8 mouse cellular contexts compared by ENCODE assay signal in genomic region chr4:122995404-122996220, GRCm38 (mm10). TPM values are rescaled to one million over a fixed set of nuclear protein-coding genes. Genes with fewer than 3 reads are reported as not detected.
DNase-seq lines count a peak whose midpoint lies in the region; ATAC-seq and TF ChIP-seq lines count a peak whose summit lies in the region.

Gene Mycl (plus strand): TSS chr4:122995652.

- peaks cover 10% of the 10 kb centered on the region for H3K4me1 ChIP-seq in bone marrow macrophage, adult 2 months (ENCODE audit: control insufficient read depth, insufficient read depth, low read length)
- H3K4me1 ChIP-seq in embryonic fibroblast, embryonic 13.5 days (ENCODE audit: control insufficient read depth, insufficient read depth, low read length), result no peaks in the 10 kb centered on the region
- H3K4me1 ChIP-seq in heart, embryonic 10.5 days, result peaks cover 26% of the 10 kb centered on the region
- H3K4me1 ChIP-seq in kidney, embryonic 14.5 days (ENCODE audit: control insufficient read depth, insufficient read depth, low read length), result peaks cover 7% of the 10 kb centered on the region; the same call in 1 of the 2 replicates
- peaks cover 39% of the 10 kb centered on the region for H3K4me1 ChIP-seq in limb, embryonic 13.5 days
- peaks cover 17% of the 10 kb centered on the region for H3K4me1 ChIP-seq in midbrain, embryonic 14.5 days (ENCODE audit: control insufficient read depth, insufficient read depth, low read length)
- H3K4me1 ChIP-seq in spleen, adult 2 months (ENCODE audit: control insufficient read depth, insufficient read depth, insufficient read length), result peaks cover 12% of the 10 kb centered on the region

- no peaks in the 10 kb centered on the region for H3K36me3 ChIP-seq in heart, embryonic 10.5 days
- H3K36me3 ChIP-seq in kidney, embryonic 14.5 days (ENCODE audit: control insufficient read depth, insufficient read depth, low read length), result 0 out of 2 replicates have a peak, but pooled peaks cover under 1% of the 10 kb centered on the region
- peaks cover 7% of the 10 kb centered on the region; the same call in 1 of the 2 replicates for H3K36me3 ChIP-seq in limb, embryonic 13.5 days
- peaks cover 9% of the 10 kb centered on the region for H3K36me3 ChIP-seq in midbrain, embryonic 14.5 days (ENCODE audit: control insufficient read depth, insufficient read depth, low read length)
- H3K36me3 ChIP-seq in spleen, adult 2 months (ENCODE audit: control insufficient read depth, insufficient read depth, low read length), result no peaks in the 10 kb centered on the region

- H3K4me2 ChIP-seq in kidney, embryonic 14.5 days (replicated peaks; ENCODE audit: low read depth, low read length), result peak within 1 kb of the TSS; percentile 97
- peak within 1 kb of the TSS; percentile 93 for H3K4me2 ChIP-seq in limb, embryonic 13.5 days (replicated peaks)
- peak within 1 kb of the TSS; percentile 85 for H3K4me2 ChIP-seq in midbrain, embryonic 14.5 days (ENCODE audit: low read length)

- peak; percentile 84 for ATAC-seq in kidney, embryonic 14.5 days (ENCODE audit: low FRiP score, low TSS enrichment)
- ATAC-seq in limb, embryonic 13.5 days (ENCODE audit: low FRiP score, low read depth), result peak; percentile 74
- ATAC-seq in midbrain, embryonic 14.5 days (ENCODE audit: low FRiP score, low TSS enrichment), result peak; percentile 75

- no peaks in the 10 kb centered on the region for H3K9me3 ChIP-seq in heart, embryonic 10.5 days
- H3K9me3 ChIP-seq in kidney, embryonic 14.5 days (ENCODE audit: control insufficient read depth, low read length), result no peaks in the 10 kb centered on the region
- 0 out of 2 replicates have a peak, but pooled peaks cover 3% of the 10 kb centered on the region for H3K9me3 ChIP-seq in limb, embryonic 13.5 days
- no peaks in the 10 kb centered on the region for H3K9me3 ChIP-seq in midbrain, embryonic 14.5 days (ENCODE audit: control insufficient read depth, low read length)

- no peak within 1 kb of the TSS for H3K27ac ChIP-seq in bone marrow macrophage, adult 2 months (ENCODE audit: insufficient read depth, low read depth, low read length)
- H3K27ac ChIP-seq in embryonic fibroblast, embryonic 13.5 days (ENCODE audit: insufficient read depth, low read length), result no peak within 1 kb of the TSS
- H3K27ac ChIP-seq in heart, embryonic 10.5 days, result peak within 1 kb of the TSS; percentile 86
- H3K27ac ChIP-seq in kidney, embryonic 14.5 days (ENCODE audit: low read depth, low read length), result peak within 1 kb of the TSS; percentile 74
- peak within 1 kb of the TSS; percentile 74 for H3K27ac ChIP-seq in limb, embryonic 13.5 days
- peak within 1 kb of the TSS; percentile 93 for H3K27ac ChIP-seq in midbrain, embryonic 14.5 days (replicated peaks; ENCODE audit: low read depth, low read length)
- peak within 1 kb of the TSS; percentile 8; the same call in 1 of the 2 replicates for H3K27ac ChIP-seq in spleen, adult 2 months (ENCODE audit: insufficient read depth, low read length)

- peak; percentile 93 for DNase-seq in B cell, adult 2 months
- peak; percentile 91 for DNase-seq in heart, embryonic 10.5 days (ENCODE audit: low spot score)
- DNase-seq in midbrain, embryonic 14.5 days, result peak; percentile 97
- DNase-seq in spleen, adult 2 months (ENCODE audit: low read depth in 1 of 2, low spot score in 2 of 2), result peak; percentile 55 to 86

- under 1% methylated on average over 69 of the region's 69 CpGs for WGBS in heart, embryonic 10.5 days
- under 1% methylated on average over 52 of the region's 69 CpGs for WGBS in kidney, embryonic 14.5 days
- under 1% methylated on average over 47 of the region's 69 CpGs for WGBS in limb, embryonic 13.5 days
- WGBS in midbrain, embryonic 14.5 days, result under 1% methylated on average over 62 of the region's 69 CpGs
- WGBS in spleen, adult 2 months, result under 1% methylated on average over 66 of the region's 69 CpGs

- no peak for TF ChIP-seq POLR2A in bone marrow macrophage, adult 2 months (IDR thresholded peaks at IDR 0.05; ENCODE audit: borderline replicate concordance, low read depth, low read length)
- no peak for TF ChIP-seq POLR2A in embryonic fibroblast, embryonic 13.5 days (IDR thresholded peaks at IDR 0.05; ENCODE audit: low read depth, low read length)
- TF ChIP-seq POLR2A in spleen, adult 2 months (IDR thresholded peaks at IDR 0.05; ENCODE audit: low read depth, low read length), result no peak

- peak within 1 kb of the TSS; percentile 67 for H3K4me3 ChIP-seq in bone marrow macrophage, adult 2 months (ENCODE audit: insufficient read depth, low read length)
- H3K4me3 ChIP-seq in embryonic fibroblast, embryonic 13.5 days (ENCODE audit: insufficient read depth, low read length), result peak within 1 kb of the TSS; percentile 56
- peak within 1 kb of the TSS; percentile 79 for H3K4me3 ChIP-seq in heart, embryonic 10.5 days
- peak within 1 kb of the TSS; percentile 75 for H3K4me3 ChIP-seq in kidney, embryonic 14.5 days (ENCODE audit: low read length)
- H3K4me3 ChIP-seq in limb, embryonic 13.5 days, result peak within 1 kb of the TSS; percentile 82
- peak within 1 kb of the TSS; percentile 80 for H3K4me3 ChIP-seq in midbrain, embryonic 14.5 days (replicated peaks; ENCODE audit: low read depth, low read length)
- H3K4me3 ChIP-seq in spleen, adult 2 months (ENCODE audit: extremely low read depth, insufficient read depth, insufficient read length), result peak within 1 kb of the TSS; percentile 52

- TF ChIP-seq CTCF in bone marrow macrophage, adult 2 months (IDR thresholded peaks at IDR 0.05; ENCODE audit: low read depth, low read length), result peak; percentile 79
- peak; percentile 91 for TF ChIP-seq CTCF in embryonic fibroblast, embryonic 13.5 days (IDR thresholded peaks at IDR 0.05; ENCODE audit: borderline replicate concordance, insufficient read depth, low read length)
- TF ChIP-seq CTCF in spleen, adult 2 months (IDR thresholded peaks at IDR 0.05; ENCODE audit: extremely low read depth, insufficient read depth, insufficient read length, insufficient replicate concordance), result peak; percentile 98

- H3K27me3 ChIP-seq in heart, embryonic 10.5 days (ENCODE audit: insufficient read depth, poor library complexity, severe bottlenecking), result peaks cover 39% of the 10 kb centered on the region
- peaks cover 10% of the 10 kb centered on the region; the same call in 1 of the 2 replicates for H3K27me3 ChIP-seq in kidney, embryonic 14.5 days (ENCODE audit: control insufficient read depth, insufficient read depth, low read length)
- H3K27me3 ChIP-seq in limb, embryonic 13.5 days, result 0 out of 2 replicates have a peak, but pooled peaks cover 9% of the 10 kb centered on the region
- no peaks in the 10 kb centered on the region for H3K27me3 ChIP-seq in midbrain, embryonic 14.5 days (ENCODE audit: control insufficient read depth, insufficient read depth, low read length)
- peaks cover 15% of the 10 kb centered on the region for H3K27me3 ChIP-seq in spleen, adult 2 months (ENCODE audit: control insufficient read depth, insufficient read depth, low read length)

- H3K9ac ChIP-seq in kidney, embryonic 14.5 days (ENCODE audit: low read depth, low read length), result peak within 1 kb of the TSS; percentile 64
- H3K9ac ChIP-seq in limb, embryonic 13.5 days, result peak within 1 kb of the TSS; percentile 81
- peak within 1 kb of the TSS; percentile 94 for H3K9ac ChIP-seq in midbrain, embryonic 14.5 days (replicated peaks; ENCODE audit: low read length)

RNA-seq across cellular contexts. Expression of gene Mycl, which starts in this region (rescaled TPM):
- polyA plus RNA-seq in bone marrow macrophage, adult 2 months (2012; ENCODE audit: insufficient read depth, insufficient read length, missing spikeins), result 0.29 and 0.32 TPM in 2 replicates
- 4.1 and 7.1 TPM in 2 replicates for polyA plus RNA-seq in embryonic fibroblast, embryonic 13.5 days (2011; ENCODE audit: insufficient read length, low read depth, missing spikeins)
- polyA plus RNA-seq in heart, embryonic 10.5 days (2016; fragmentation: Nextera tagmentation; extraction: Ambion mirVana), result 2.5 and 8.6 TPM in 2 replicates
- polyA plus RNA-seq in kidney, embryonic 14.5 days (2014; fragmentation: Nextera tagmentation; extraction: Ambion mirVana), result 7.9 and 13.8 TPM in 2 replicates
- 28.2 and 29.2 TPM in 2 replicates for polyA plus RNA-seq in limb, embryonic 13.5 days (2015; fragmentation: Nextera tagmentation; extraction: Ambion mirVana)
- 87.7 and 112 TPM in 2 replicates for polyA plus RNA-seq in midbrain, embryonic 14.5 days (2014; fragmentation: Nextera tagmentation; extraction: Ambion mirVana)
- polyA plus RNA-seq in spleen, adult 2 months (2012; rRNA removed), result 7.3 and 7.6 TPM in 2 replicates

Comparison
In these comparisons a context has a peak if more than half of its experiments do, and no peak if none do; other contexts are left out.
1. H3K27ac ChIP-seq: peak in heart, embryonic 10.5 days (single experiment), kidney, embryonic 14.5 days (single experiment), limb, embryonic 13.5 days (single experiment), midbrain, embryonic 14.5 days (single experiment) and spleen, adult 2 months (single experiment); none in bone marrow macrophage, adult 2 months (single experiment) and embryonic fibroblast, embryonic 13.5 days (single experiment).
2. Peak in every context shown above with its lines, with median percentiles within 50 percentile points of each other: DNase-seq, H3K4me3 ChIP-seq, CTCF ChIP-seq, ATAC-seq, H3K4me2 ChIP-seq and H3K9ac ChIP-seq.